Mouse (Mus musculus): ENCODE measurements around the gene Ccdc141. TPM values are rescaled to one million over a fixed set of nuclear protein-coding genes. Genes with fewer than 3 reads are reported as not detected.

Ccdc141 gene
- polyA plus RNA-seq, 1 experiment from 2014 or later: 13.6 TPM

DNA sequence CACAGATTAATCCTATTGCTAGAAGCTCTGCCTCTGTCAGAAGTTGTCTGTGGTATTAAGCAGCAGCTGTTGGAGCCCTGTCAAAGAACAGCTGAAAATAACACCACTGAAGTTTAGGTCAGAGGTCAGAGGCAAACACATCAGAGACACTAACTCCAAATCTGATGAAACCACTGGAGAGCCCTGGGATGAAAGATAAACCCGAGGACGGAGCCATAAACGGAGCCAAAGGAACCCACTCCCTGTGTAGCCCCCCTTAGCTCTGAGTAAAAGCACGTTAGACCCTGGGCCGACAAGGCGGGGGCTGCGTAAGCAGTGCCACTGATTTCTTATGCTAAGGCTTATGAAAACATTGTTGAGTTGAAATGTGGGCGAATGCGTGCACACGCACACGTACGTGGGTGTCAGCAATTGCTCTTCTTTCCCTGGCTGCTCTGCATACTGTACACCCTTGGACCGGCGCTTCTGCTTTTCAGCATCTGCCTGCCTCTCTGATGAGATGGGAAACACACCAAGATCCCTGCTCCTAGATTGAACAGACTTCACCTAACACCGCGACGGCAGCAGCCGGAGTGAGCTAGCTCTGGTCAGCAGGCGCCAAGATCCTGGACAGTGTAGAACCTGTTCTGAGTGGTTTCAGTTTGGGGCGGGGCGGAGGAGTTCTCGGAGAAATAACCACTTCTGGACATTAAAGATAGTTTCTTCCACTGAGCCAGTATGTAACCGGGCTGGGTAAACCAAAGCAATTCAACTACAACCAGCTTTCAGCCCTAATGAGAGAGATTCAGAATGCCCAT is 1.2 kb upstream of the Ccdc141 start:
- peak overlapping the region; percentile 80 for H3K27ac ChIP-seq (ENCODE audit: low read depth, low read length)
- peak; percentile 76 for ATAC-seq (ENCODE audit: low FRiP score, low TSS enrichment)
- WGBS: 25% methylated on average over 23 of the region's 23 CpGs

DNA sequence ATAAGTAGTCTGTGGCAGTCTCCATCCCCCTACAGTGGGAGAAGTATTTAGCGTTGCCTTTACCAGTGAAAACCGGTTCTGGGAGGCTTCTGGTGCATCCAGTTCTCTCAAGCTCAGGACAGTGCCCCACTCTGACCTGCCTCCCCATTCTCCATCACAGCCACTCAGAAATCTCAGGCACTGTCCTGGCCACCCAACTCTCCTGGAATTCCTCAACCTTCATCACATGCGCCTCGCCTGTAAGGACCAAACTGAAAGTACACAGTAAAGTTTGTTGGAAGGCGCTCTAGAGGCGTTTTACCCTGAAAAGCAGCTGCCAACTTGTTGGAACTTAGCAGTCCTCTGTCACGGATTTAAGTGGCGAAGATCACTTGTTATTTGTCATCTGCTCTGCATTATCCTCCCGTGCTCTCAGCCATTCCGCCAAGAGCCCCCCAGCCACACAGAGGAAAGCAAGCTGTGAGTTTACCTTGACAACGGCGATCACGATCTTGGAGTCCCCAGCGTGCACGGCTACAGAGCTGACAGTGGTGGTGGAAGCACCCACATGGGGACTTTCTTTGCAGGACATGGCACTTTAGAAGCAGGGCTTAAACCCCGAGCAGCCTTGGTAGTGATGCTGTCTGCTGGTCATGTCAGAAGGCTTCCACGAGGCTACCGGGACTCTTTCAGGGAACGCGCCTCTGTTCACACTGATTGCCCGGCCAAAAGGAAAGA is 362 bp downstream of the Ccdc141 start:
- H3K27ac ChIP-seq (ENCODE audit: low read depth, low read length): peak overlapping the region; percentile 65
- ATAC-seq (ENCODE audit: low FRiP score, low TSS enrichment): peak; percentile 80

More for the DNA sequence above, 1.2 kb upstream of the Ccdc141 start:
- Histone ChIP-seq H3K4me2 (replicated peaks; ENCODE audit: low read depth, low read length) (peak overlapping the region; percentile 84), H3K27me3 (ENCODE audit: control insufficient read depth, insufficient read depth, low read length) (no peaks in the 10 kb centered on the region), H3K4me3 (ENCODE audit: low read length) (peak overlapping the region; percentile 10; the same call in 1 of the 2 replicates), H3K4me1 (ENCODE audit: control insufficient read depth, insufficient read depth, low read length) (peaks cover 22% of the 10 kb centered on the region), H3K9me3 (ENCODE audit: control insufficient read depth, low read length) (no peaks in the 10 kb centered on the region), H3K9ac (ENCODE audit: low read depth, low read length) (peak overlapping the region; percentile 40; the same call in 1 of the 2 replicates), H3K36me3 (ENCODE audit: control insufficient read depth, insufficient read depth, low read length) (no peaks in the 10 kb centered on the region)

DNA sequence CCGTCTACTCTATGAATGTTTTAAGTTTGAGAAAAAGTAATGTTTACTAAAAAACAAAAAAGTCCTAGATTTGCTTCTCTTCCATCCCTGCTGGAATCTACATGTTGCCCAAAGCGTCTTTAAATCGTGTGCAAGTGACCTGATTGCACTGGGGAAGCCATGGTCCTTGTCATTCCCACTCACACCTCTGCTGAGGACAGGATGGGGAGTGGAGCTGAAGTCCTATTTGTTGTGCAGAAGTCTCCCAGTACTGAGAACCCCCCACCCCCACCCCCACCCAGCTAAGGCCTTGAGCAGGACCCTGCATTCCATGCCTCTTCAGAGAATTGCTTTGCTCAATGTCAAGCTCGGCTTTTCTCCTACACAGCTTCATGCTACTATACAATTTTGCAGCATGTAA is 1.2 kb downstream of the Ccdc141 start:
- Histone ChIP-seq H3K4me3 (ENCODE audit: low read length) (peak overlapping the region; percentile 47; the same call in 1 of the 2 replicates), H3K4me1 (ENCODE audit: control insufficient read depth, insufficient read depth, low read length) (peaks cover 22% of the 10 kb centered on the region), H3K9me3 (ENCODE audit: control insufficient read depth, low read length) (no peaks in the 10 kb centered on the region), H3K27ac (ENCODE audit: low read depth, low read length) (no peak overlapping the region), H3K36me3 (ENCODE audit: control insufficient read depth, insufficient read depth, low read length) (no peaks in the 10 kb centered on the region), H3K4me2 (replicated peaks; ENCODE audit: low read depth, low read length) (peak overlapping the region; percentile 84; the same call in 1 of the 2 replicates), H3K9ac (ENCODE audit: low read depth, low read length) (no peak overlapping the region), H3K27me3 (ENCODE audit: control insufficient read depth, insufficient read depth, low read length) (no peaks in the 10 kb centered on the region)
- ATAC-seq (ENCODE audit: low FRiP score, low TSS enrichment): no peak
- 83% methylated on average over 4 of the region's 4 CpGs for WGBS

More for the DNA sequence above, 362 bp downstream of the Ccdc141 start:
- Histone ChIP-seq H3K9me3 (ENCODE audit: control insufficient read depth, low read length) (no peaks in the 10 kb centered on the region), H3K4me3 (ENCODE audit: low read length) (peak overlapping the region; percentile 47), H3K27me3 (ENCODE audit: control insufficient read depth, insufficient read depth, low read length) (no peaks in the 10 kb centered on the region), H3K36me3 (ENCODE audit: control insufficient read depth, insufficient read depth, low read length) (no peaks in the 10 kb centered on the region), H3K4me2 (replicated peaks; ENCODE audit: low read depth, low read length) (peak overlapping the region; percentile 84), H3K4me1 (ENCODE audit: control insufficient read depth, insufficient read depth, low read length) (peaks cover 22% of the 10 kb centered on the region), H3K9ac (ENCODE audit: low read depth, low read length) (peak overlapping the region; percentile 42; the same call in 1 of the 2 replicates)
- 3% methylated on average over 21 of the region's 21 CpGs for WGBS

DNA sequence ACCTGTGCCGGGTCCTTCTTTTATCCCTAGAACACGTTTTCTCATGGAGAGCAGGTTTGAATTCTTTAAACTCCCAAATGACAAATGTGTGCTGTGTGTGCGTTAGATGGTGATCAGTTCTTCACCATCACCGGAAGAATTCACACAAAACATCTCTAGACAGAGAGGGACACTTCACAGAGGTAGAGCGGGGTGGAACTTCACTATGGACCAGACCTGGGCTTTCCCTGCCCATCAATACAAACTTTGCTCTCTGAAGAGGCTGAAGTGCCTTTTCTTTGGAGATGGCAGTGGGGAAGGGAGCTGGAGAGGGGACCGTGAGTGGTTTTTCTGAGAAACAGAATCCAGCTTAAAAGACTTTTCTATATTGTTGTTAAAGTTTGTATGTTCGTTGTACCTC is 1.7 kb downstream of the Ccdc141 start:
- H3K4me1 ChIP-seq (ENCODE audit: control insufficient read depth, insufficient read depth, low read length): peaks cover 19% of the 10 kb centered on the region
- no peaks in the 10 kb centered on the region for H3K9me3 ChIP-seq (ENCODE audit: control insufficient read depth, low read length)
- ATAC-seq (ENCODE audit: low FRiP score, low TSS enrichment): no peak
- no peak overlapping the region for H3K9ac ChIP-seq (ENCODE audit: low read depth, low read length)
- H3K4me2 ChIP-seq (replicated peaks; ENCODE audit: low read depth, low read length): no peak overlapping the region
- no peak overlapping the region for H3K4me3 ChIP-seq (ENCODE audit: low read length)
- 94% methylated on average over 7 of the region's 7 CpGs for WGBS
- no peak overlapping the region for H3K27ac ChIP-seq (ENCODE audit: low read depth, low read length)
- no peaks in the 10 kb centered on the region for H3K36me3 ChIP-seq (ENCODE audit: control insufficient read depth, insufficient read depth, low read length)
- H3K27me3 ChIP-seq (ENCODE audit: control insufficient read depth, insufficient read depth, low read length): no peaks in the 10 kb centered on the region

DNA sequence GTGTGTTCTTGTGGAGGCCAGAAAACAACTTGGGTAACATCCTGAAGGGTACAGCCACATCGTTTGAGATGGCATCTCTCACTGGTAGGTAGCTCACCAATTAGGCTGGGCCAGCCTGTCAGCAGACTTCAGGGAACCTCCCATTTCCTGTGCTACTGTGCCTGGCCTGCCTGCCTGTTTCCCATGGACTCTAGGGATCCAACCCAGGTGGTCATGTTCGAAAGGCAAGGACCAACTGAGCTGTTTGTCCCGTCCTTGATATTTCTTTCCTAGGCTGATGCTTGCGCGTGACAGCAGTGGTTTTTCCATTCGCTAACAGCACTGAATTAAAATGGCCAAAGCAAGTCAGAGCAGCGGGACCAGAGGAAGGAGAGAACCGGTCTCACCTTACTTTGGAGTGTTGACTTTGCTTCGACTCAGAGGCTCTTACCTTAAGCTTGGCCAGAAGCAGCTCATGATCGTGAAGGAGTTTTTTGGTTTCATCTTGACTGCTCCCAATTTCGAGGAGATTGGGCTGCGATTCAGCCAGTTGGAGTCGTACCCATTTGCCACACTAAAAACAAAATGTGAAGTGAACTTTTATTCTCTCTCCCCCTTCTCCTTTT is 2.3 kb downstream of the Ccdc141 start:
- no peaks in the 10 kb centered on the region for H3K36me3 ChIP-seq (ENCODE audit: control insufficient read depth, insufficient read depth, low read length)
- WGBS: 84% methylated on average over 13 of the region's 13 CpGs
- H3K27ac ChIP-seq (ENCODE audit: low read depth, low read length): no peak overlapping the region
- H3K4me2 ChIP-seq (replicated peaks; ENCODE audit: low read depth, low read length): no peak overlapping the region
- H3K4me1 ChIP-seq (ENCODE audit: control insufficient read depth, insufficient read depth, low read length): peaks cover 17% of the 10 kb centered on the region
- no peaks in the 10 kb centered on the region for H3K9me3 ChIP-seq (ENCODE audit: control insufficient read depth, low read length)
- H3K27me3 ChIP-seq (ENCODE audit: control insufficient read depth, insufficient read depth, low read length): no peaks in the 10 kb centered on the region
- no peak overlapping the region for H3K9ac ChIP-seq (ENCODE audit: low read depth, low read length)
- ATAC-seq (ENCODE audit: low FRiP score, low TSS enrichment): no peak
- no peak overlapping the region for H3K4me3 ChIP-seq (ENCODE audit: low read length)

DNA sequence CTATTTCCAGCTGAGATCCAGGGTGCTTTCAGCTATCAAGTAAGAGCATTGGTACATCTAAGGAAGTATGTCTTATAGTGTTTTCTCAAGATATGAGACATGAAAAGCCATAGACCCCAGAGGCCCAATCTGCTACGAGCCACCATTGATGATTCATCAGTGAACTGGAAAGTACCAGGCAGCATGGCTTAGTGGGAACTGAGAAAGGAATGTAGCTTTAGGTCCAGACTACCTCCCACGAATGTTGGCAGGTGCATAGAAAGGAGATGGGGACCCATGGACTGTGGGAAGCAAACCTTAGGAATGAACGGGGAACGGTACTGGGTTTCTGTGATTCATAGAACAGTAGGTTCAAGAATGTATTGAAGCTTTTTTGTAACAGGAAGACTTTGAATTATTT is 4.1 kb downstream of the Ccdc141 start:
- 84% methylated on average over 4 of the region's 4 CpGs for WGBS
- no peak overlapping the region for H3K4me3 ChIP-seq (ENCODE audit: low read length)
- no peaks in the 10 kb centered on the region for H3K36me3 ChIP-seq (ENCODE audit: control insufficient read depth, insufficient read depth, low read length)
- ATAC-seq (ENCODE audit: low FRiP score, low TSS enrichment): no peak
- H3K4me2 ChIP-seq (replicated peaks; ENCODE audit: low read depth, low read length): no peak overlapping the region
- peaks cover 7% of the 10 kb centered on the region for H3K4me1 ChIP-seq (ENCODE audit: control insufficient read depth, insufficient read depth, low read length)
- H3K27ac ChIP-seq (ENCODE audit: low read depth, low read length): no peak overlapping the region
- H3K9ac ChIP-seq (ENCODE audit: low read depth, low read length): no peak overlapping the region
- H3K9me3 ChIP-seq (ENCODE audit: control insufficient read depth, low read length): no peaks in the 10 kb centered on the region
- H3K27me3 ChIP-seq (ENCODE audit: control insufficient read depth, insufficient read depth, low read length): no peaks in the 10 kb centered on the region

DNA sequence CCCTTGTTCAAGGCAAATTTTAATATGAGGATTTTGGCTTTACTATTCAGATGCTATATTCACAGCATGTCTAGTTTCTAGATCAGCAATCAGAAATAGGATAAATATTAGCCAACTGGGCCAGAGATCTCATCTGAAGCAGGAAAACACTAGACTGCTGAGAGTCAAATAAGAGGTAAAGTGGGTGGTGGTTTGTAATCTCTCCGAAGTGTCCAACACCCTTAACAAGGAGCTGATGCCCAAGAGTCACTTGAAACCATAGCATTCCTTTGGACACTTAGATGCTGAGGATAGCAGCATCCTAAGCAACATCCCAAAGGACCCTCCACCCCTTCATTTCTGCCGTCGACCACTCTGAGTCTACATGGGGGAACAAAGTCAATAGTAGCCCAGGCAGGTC is 5.8 kb downstream of the Ccdc141 start:
- H3K4me2 ChIP-seq (replicated peaks; ENCODE audit: low read depth, low read length): no peak overlapping the region
- no peaks in the 10 kb centered on the region for H3K9me3 ChIP-seq (ENCODE audit: control insufficient read depth, low read length)
- H3K27me3 ChIP-seq (ENCODE audit: control insufficient read depth, insufficient read depth, low read length): no peaks in the 10 kb centered on the region
- no peak overlapping the region for H3K27ac ChIP-seq (ENCODE audit: low read depth, low read length)
- no peak overlapping the region for H3K4me3 ChIP-seq (ENCODE audit: low read length)
- ATAC-seq (ENCODE audit: low FRiP score, low TSS enrichment): no peak
- H3K4me1 ChIP-seq (ENCODE audit: control insufficient read depth, insufficient read depth, low read length): no peaks in the 10 kb centered on the region
- 93% methylated on average over 3 of the region's 3 CpGs for WGBS
- no peak overlapping the region for H3K9ac ChIP-seq (ENCODE audit: low read depth, low read length)
- no peaks in the 10 kb centered on the region for H3K36me3 ChIP-seq (ENCODE audit: control insufficient read depth, insufficient read depth, low read length)

DNA sequence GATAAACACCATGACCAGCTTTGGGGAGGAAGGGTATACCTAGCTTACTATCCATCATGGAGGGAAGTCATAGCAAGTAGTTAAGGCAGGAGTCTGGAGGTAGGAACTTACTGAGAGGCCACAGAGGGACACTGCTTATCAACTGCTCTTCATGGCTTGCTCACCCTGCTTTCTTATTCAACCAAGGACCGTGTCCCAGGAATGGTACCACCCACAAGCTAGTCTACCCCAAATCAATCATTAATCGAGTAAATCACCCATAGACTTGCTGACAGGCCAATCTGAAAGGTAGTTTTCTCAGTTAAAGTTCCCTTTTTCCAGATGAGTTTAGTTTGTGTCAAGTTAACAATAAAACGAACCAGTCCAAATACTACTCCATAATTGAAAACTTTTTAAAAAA is 7.1 kb downstream of the Ccdc141 start:
- Histone ChIP-seq H3K9ac (ENCODE audit: low read depth, low read length) (no peak overlapping the region), H3K4me3 (ENCODE audit: low read length) (no peak overlapping the region), H3K27me3 (ENCODE audit: control insufficient read depth, insufficient read depth, low read length) (no peaks in the 10 kb centered on the region), H3K4me2 (replicated peaks; ENCODE audit: low read depth, low read length) (no peak overlapping the region), H3K9me3 (ENCODE audit: control insufficient read depth, low read length) (no peaks in the 10 kb centered on the region), H3K36me3 (ENCODE audit: control insufficient read depth, insufficient read depth, low read length) (no peaks in the 10 kb centered on the region), H3K4me1 (ENCODE audit: control insufficient read depth, insufficient read depth, low read length) (no peaks in the 10 kb centered on the region), H3K27ac (ENCODE audit: low read depth, low read length) (no peak overlapping the region)
- 78% methylated on average over 3 of the region's 3 CpGs for WGBS
- no peak for ATAC-seq (ENCODE audit: low FRiP score, low TSS enrichment)

DNA sequence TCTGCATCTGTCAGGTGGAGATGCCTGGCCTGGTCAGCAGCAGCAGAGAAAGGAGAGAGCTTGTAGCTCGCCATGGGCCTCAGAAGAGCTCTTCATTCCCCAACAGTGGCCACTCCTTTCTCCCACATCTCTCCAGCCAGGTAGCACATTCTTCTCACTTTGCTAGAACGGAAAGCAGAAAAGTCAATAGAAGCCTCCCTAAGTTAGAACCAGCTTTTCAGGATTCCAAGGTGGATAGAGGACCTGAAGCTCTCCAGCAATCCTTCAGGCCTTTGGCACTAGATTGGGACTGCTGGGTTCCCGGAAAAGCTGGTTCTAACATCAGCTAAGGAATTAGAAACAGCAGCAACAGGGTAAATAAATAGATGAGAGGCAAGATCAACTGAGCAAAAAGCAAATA is 8.3 kb downstream of the Ccdc141 start:
- Histone ChIP-seq H3K9ac (ENCODE audit: low read depth, low read length) (no peak overlapping the region), H3K27me3 (ENCODE audit: control insufficient read depth, insufficient read depth, low read length) (no peaks in the 10 kb centered on the region), H3K27ac (ENCODE audit: low read depth, low read length) (no peak overlapping the region), H3K9me3 (ENCODE audit: control insufficient read depth, low read length) (no peaks in the 10 kb centered on the region), H3K4me1 (ENCODE audit: control insufficient read depth, insufficient read depth, low read length) (no peaks in the 10 kb centered on the region), H3K4me3 (ENCODE audit: low read length) (no peak overlapping the region), H3K36me3 (ENCODE audit: control insufficient read depth, insufficient read depth, low read length) (no peaks in the 10 kb centered on the region), H3K4me2 (replicated peaks; ENCODE audit: low read depth, low read length) (no peak overlapping the region)
- WGBS: 88% methylated on average over 3 of the region's 3 CpGs
- ATAC-seq (ENCODE audit: low FRiP score, low TSS enrichment): no peak

All from kidney, embryonic 14.5 days (tissue).